8 mouse cellular contexts compared by ENCODE assay signal in the genomic region with DNA sequence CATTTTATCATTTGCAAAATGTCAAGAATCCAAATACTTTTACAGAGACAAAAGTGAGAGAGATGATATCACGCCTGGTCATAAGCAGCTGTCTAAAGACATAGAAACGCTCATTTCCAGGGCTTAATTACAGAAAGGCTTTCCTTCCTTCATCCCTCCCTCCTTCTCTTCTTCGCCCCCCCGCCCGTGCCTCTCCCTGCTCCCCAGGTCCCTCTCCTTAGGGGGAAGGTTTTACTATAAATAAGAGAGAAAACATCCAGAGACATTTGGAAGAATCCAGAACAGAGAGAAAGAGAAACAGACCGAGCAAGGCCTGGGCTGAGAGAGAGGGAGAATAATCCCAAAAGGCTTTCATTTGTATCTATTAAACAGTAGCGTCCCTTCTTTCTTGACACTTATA. TPM values are rescaled to one million over a fixed set of nuclear protein-coding genes. Genes with fewer than 3 reads are reported as not detected.
A peak's percentile ranks its signal among the peaks of the same experiment; 100 is the strongest.
DNase-seq lines count a peak whose midpoint lies in the region; ATAC-seq lines count a peak whose summit lies in the region.

No protein-coding gene starts in this region.

- ATAC-seq in kidney, embryonic 16.5 days (ENCODE audit: low FRiP score, low TSS enrichment) = no peak
- no peak for ATAC-seq in hindbrain, embryonic 14.5 days (ENCODE audit: low FRiP score)
- ATAC-seq in midbrain, embryonic 15.5 days (replicated peaks) = no peak
- ATAC-seq in inflammation-experienced regulatory T-cells, adult 6 months = no peak

- 18% methylated on average over 7 of the region's 7 CpGs for WGBS in kidney, embryonic 16.5 days
- 21% methylated on average over 7 of the region's 7 CpGs for WGBS in hindbrain, embryonic 14.5 days
- 20% methylated on average over 7 of the region's 7 CpGs for WGBS in midbrain, embryonic 15.5 days

- H3K36me3 ChIP-seq in kidney, embryonic 16.5 days (ENCODE audit: insufficient read depth, low read length) = peaks cover 35% of the 10 kb centered on the region
- H3K36me3 ChIP-seq in hindbrain, embryonic 14.5 days (replicated peaks; ENCODE audit: control insufficient read depth, insufficient read depth) = peaks cover 42% of the 10 kb centered on the region
- peaks cover 22% of the 10 kb centered on the region for H3K36me3 ChIP-seq in midbrain, embryonic 15.5 days (replicated peaks)

- peak overlapping the region; percentile 90 for H3K4me2 ChIP-seq in kidney, embryonic 16.5 days (replicated peaks; ENCODE audit: low read depth, low read length)
- peak overlapping the region; percentile 92 for H3K4me2 ChIP-seq in hindbrain, embryonic 14.5 days (replicated peaks)
- peak overlapping the region; percentile 92 for H3K4me2 ChIP-seq in midbrain, embryonic 15.5 days

- H3K4me1 ChIP-seq in kidney, embryonic 16.5 days (ENCODE audit: insufficient read depth, low read length) = peaks cover 17% of the 10 kb centered on the region
- no peaks in the 10 kb centered on the region for H3K4me1 ChIP-seq in brown adipose tissue, adult 24 weeks (ENCODE audit: control insufficient read depth, insufficient read depth, insufficient read length, low read length)
- H3K4me1 ChIP-seq in hindbrain, embryonic 14.5 days (replicated peaks; ENCODE audit: control insufficient read depth, insufficient read depth, low read length) = peaks cover 11% of the 10 kb centered on the region
- peaks cover 26% of the 10 kb centered on the region for H3K4me1 ChIP-seq in midbrain, embryonic 15.5 days

- peak overlapping the region; percentile 92 for H3K9ac ChIP-seq in kidney, embryonic 16.5 days (replicated peaks; ENCODE audit: low read length)
- peak overlapping the region; percentile 68 for H3K9ac ChIP-seq in hindbrain, embryonic 14.5 days
- H3K9ac ChIP-seq in midbrain, embryonic 15.5 days = peak overlapping the region; percentile 88

- peak overlapping the region; percentile 69; the same call in 1 of the 2 replicates for H3K27ac ChIP-seq in kidney, embryonic 16.5 days (ENCODE audit: low read length)
- no peak overlapping the region for H3K27ac ChIP-seq in brown adipose tissue, adult 24 weeks (replicated peaks; ENCODE audit: low read depth, low read length)
- H3K27ac ChIP-seq in hindbrain, embryonic 14.5 days = no peak overlapping the region
- no peak overlapping the region for H3K27ac ChIP-seq in midbrain, embryonic 15.5 days

- DNase-seq in kidney, postnatal 10 days = no peak
- DNase-seq in hindbrain, embryonic 14.5 days (ENCODE audit: low spot score) = no peak
- no peak for DNase-seq in right cerebral cortex, postnatal 25 days
- no peak for DNase-seq in gastrocnemius, postnatal 4 days (ENCODE audit: low spot score in 2 of 2)

- H3K9me3 ChIP-seq in kidney, embryonic 16.5 days (ENCODE audit: low read length) = no peaks in the 10 kb centered on the region
- no peaks in the 10 kb centered on the region for H3K9me3 ChIP-seq in hindbrain, embryonic 14.5 days (ENCODE audit: control insufficient read depth, low read length)
- H3K9me3 ChIP-seq in midbrain, embryonic 15.5 days = no peaks in the 10 kb centered on the region

- H3K27me3 ChIP-seq in kidney, embryonic 16.5 days (ENCODE audit: insufficient read depth, low read length) = no peaks in the 10 kb centered on the region
- H3K27me3 ChIP-seq in hindbrain, embryonic 14.5 days (ENCODE audit: control insufficient read depth, insufficient read depth, low read length) = no peaks in the 10 kb centered on the region
- H3K27me3 ChIP-seq in midbrain, embryonic 15.5 days (replicated peaks) = no peaks in the 10 kb centered on the region

- peak overlapping the region; percentile 94 for H3K4me3 ChIP-seq in kidney, embryonic 16.5 days (ENCODE audit: low read length)
- peak overlapping the region; percentile 88 for H3K4me3 ChIP-seq in brown adipose tissue, adult 24 weeks (ENCODE audit: insufficient read depth, low read depth, low read length)
- H3K4me3 ChIP-seq in hindbrain, embryonic 14.5 days (replicated peaks; ENCODE audit: low read length) = peak overlapping the region; percentile 70
- peak overlapping the region; percentile 91 for H3K4me3 ChIP-seq in midbrain, embryonic 15.5 days

RNA-seq across cellular contexts. Expression of a gene that starts 0.7 kb away (rescaled TPM):
- 38.0 and 40.6 TPM in 2 replicates for polyA plus RNA-seq in kidney, embryonic 16.5 days (2015; fragmentation: Nextera tagmentation; extraction: Ambion mirVana)
- polyA plus RNA-seq in brown adipose tissue, adult 24 weeks (2012; ENCODE audit: insufficient read depth, insufficient read length, missing spikeins) = 12.9 and 13.9 TPM in 2 replicates
- polyA plus RNA-seq in hindbrain, embryonic 14.5 days (2014; fragmentation: Nextera tagmentation; extraction: Ambion mirVana) = 52.3 and 53.2 TPM in 2 replicates
- polyA plus RNA-seq in midbrain, embryonic 15.5 days (2015; fragmentation: Nextera tagmentation; extraction: Ambion mirVana) = 56.6 and 58.0 TPM in 2 replicates
- polyA plus RNA-seq in inflammation-experienced regulatory T-cells, adult 6 months (2017; shearing (Covaris generic)) = 10 to 100 TPM; 25.0 to 30.1 (median 25.7) TPM
- 10 to 100 TPM; 11.0 to 11.2 TPM for total RNA-seq in gastrocnemius, postnatal 4 days (2021)

RNA-seq across cellular contexts. Expression of a gene that starts 1.0 kb away (rescaled TPM):
- 57.7 and 58.8 TPM in 2 replicates for polyA plus RNA-seq in kidney, embryonic 16.5 days (2015; fragmentation: Nextera tagmentation; extraction: Ambion mirVana)
- 8.6 and 9.1 TPM in 2 replicates for polyA plus RNA-seq in brown adipose tissue, adult 24 weeks (2012; ENCODE audit: insufficient read depth, insufficient read length, missing spikeins)
- 57.8 and 58.7 TPM in 2 replicates for polyA plus RNA-seq in hindbrain, embryonic 14.5 days (2014; fragmentation: Nextera tagmentation; extraction: Ambion mirVana)
- 61.3 and 62.6 TPM in 2 replicates for polyA plus RNA-seq in midbrain, embryonic 15.5 days (2015; fragmentation: Nextera tagmentation; extraction: Ambion mirVana)
- 10 to 100 TPM; 24.8 to 32.5 (median 28.0) TPM for polyA plus RNA-seq in inflammation-experienced regulatory T-cells, adult 6 months (2017; shearing (Covaris generic))
- total RNA-seq in gastrocnemius, postnatal 4 days (2021) = 10 to 100 TPM; 34.6 to 38.0 TPM

RNA-seq across cellular contexts. Expression of a gene that starts 13.4 kb away (rescaled TPM):
- polyA plus RNA-seq in kidney, embryonic 16.5 days (2015; fragmentation: Nextera tagmentation; extraction: Ambion mirVana) = not detected in 2 replicates
- polyA plus RNA-seq in brown adipose tissue, adult 24 weeks (2012; ENCODE audit: insufficient read depth, insufficient read length, missing spikeins) = not detected in 2 replicates
- polyA plus RNA-seq in hindbrain, embryonic 14.5 days (2014; fragmentation: Nextera tagmentation; extraction: Ambion mirVana) = 8.1 and 9.0 TPM in 2 replicates
- 1.2 TPM in 2 replicates for polyA plus RNA-seq in midbrain, embryonic 15.5 days (2015; fragmentation: Nextera tagmentation; extraction: Ambion mirVana)
- polyA plus RNA-seq in inflammation-experienced regulatory T-cells, adult 6 months (2017; shearing (Covaris generic)) = not detected
- not detected for total RNA-seq in gastrocnemius, postnatal 4 days (2021)

RNA-seq across cellular contexts. Expression of a gene that starts 43.1 kb away (rescaled TPM):
- 1.6 and 1.8 TPM in 2 replicates for polyA plus RNA-seq in kidney, embryonic 16.5 days (2015; fragmentation: Nextera tagmentation; extraction: Ambion mirVana)
- 3.0 TPM in 1 of 2 replicates, not detected in the other for polyA plus RNA-seq in brown adipose tissue, adult 24 weeks (2012; ENCODE audit: insufficient read depth, insufficient read length, missing spikeins)
- 2.7 and 2.9 TPM in 2 replicates for polyA plus RNA-seq in hindbrain, embryonic 14.5 days (2014; fragmentation: Nextera tagmentation; extraction: Ambion mirVana)
- polyA plus RNA-seq in midbrain, embryonic 15.5 days (2015; fragmentation: Nextera tagmentation; extraction: Ambion mirVana) = 4.5 TPM in 2 replicates
- polyA plus RNA-seq in inflammation-experienced regulatory T-cells, adult 6 months (2017; shearing (Covaris generic)) = 10 to 100 TPM in 2 of 3 experiments, 1 to 10 TPM in 1; 8.8 to 59.4 (median 13.1) TPM
- 1 to 10 TPM in 1 of 2 experiments, under 1 TPM in 1; 0.78 to 1.1 TPM for total RNA-seq in gastrocnemius, postnatal 4 days (2021)

RNA-seq across cellular contexts. Expression of a gene that starts 46.9 kb away (rescaled TPM):
- polyA plus RNA-seq in kidney, embryonic 16.5 days (2015; fragmentation: Nextera tagmentation; extraction: Ambion mirVana) = 0.99 and 1.9 TPM in 2 replicates
- polyA plus RNA-seq in brown adipose tissue, adult 24 weeks (2012; ENCODE audit: insufficient read depth, insufficient read length, missing spikeins) = not detected in 2 replicates
- polyA plus RNA-seq in hindbrain, embryonic 14.5 days (2014; fragmentation: Nextera tagmentation; extraction: Ambion mirVana) = 257 and 303 TPM in 2 replicates
- polyA plus RNA-seq in midbrain, embryonic 15.5 days (2015; fragmentation: Nextera tagmentation; extraction: Ambion mirVana) = 277 and 280 TPM in 2 replicates
- not detected for polyA plus RNA-seq in inflammation-experienced regulatory T-cells, adult 6 months (2017; shearing (Covaris generic))
- not detected for total RNA-seq in gastrocnemius, postnatal 4 days (2021)
